Mouse (Mus musculus) CD8-positive naive resting alpha-beta T cell, adult 57 days (primary cell): ENCODE measurements around the gene Vmn1r63. TPM values are rescaled to one million over a fixed set of nuclear protein-coding genes. Genes with fewer than 3 reads are reported as not detected.

ENCODE experiments used
- total RNA-seq: library from RNA; stranded (reverse); gene quantifications from one replicate; pipeline ENCODE4 v1.2.4, GENCODE M21; 2023

Vmn1r63 gene
- not detected for total RNA-seq

DNA sequence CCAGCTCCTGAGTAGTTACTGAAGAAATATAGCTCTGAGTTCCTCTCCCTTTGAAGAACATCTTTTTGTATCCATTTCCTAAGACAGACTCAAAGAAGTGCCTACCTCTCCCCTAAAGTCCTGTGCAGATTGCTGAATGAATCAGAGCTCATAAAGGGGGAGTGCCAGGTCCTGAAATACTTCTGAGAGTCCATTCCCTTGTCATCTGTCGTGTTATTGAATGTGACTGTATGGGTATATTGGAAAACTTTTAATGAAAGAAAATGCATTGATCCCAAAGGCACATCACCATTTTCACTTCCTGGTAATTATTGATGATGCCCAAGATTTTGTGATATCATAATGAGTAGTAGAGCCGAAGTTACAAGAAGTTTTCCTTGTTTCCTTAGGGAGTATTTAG, at the start of gene Vmn1r63:
TSS of gene Vmn1r63 (minus strand) at position 101 of the 400 bp plus-strand sequence.

Other genes starting within 250 kb of the Vmn1r63 start
- not detected for gene Vmn1r61, start 192.2 kb downstream of the Vmn1r63 start, total RNA-seq
- gene Vmn1r62, start 131.8 kb downstream of the Vmn1r63 start, total RNA-seq: not detected
- gene Vmn1r64, start 79.1 kb upstream of the Vmn1r63 start, total RNA-seq: not detected
- gene Vmn1r65, start 205.6 kb upstream of the Vmn1r63 start, total RNA-seq: not detected
- not detected for gene Nlrp4c, start 239.7 kb upstream of the Vmn1r63 start, total RNA-seq